In genomic region chr4:148527158-148527910, GRCm38 (mm10) we compare ENCODE assay signal across 28 mouse cellular contexts. TPM values are rescaled to one million over a fixed set of nuclear protein-coding genes. Genes with fewer than 3 reads are reported as not detected.
DNase-seq lines count a peak whose midpoint lies in the region; ATAC-seq lines count a peak whose summit lies in the region.
"Had no signal": no experiment of that assay in that cellular context is flagged by ENCODE, and none has a peak within 500 bp of the region (broad histone marks: within the 10 kb centered on the region; RNA-seq: fewer than 3 reads in every experiment).

No protein-coding gene starts in this region.

- no peak overlapping the region for H3K9ac ChIP-seq in heart, embryonic 11.5 days (ENCODE audit: low read depth, low read length)
- H3K9ac ChIP-seq in heart, embryonic 12.5 days, result no peak overlapping the region
- H3K9ac ChIP-seq: hindbrain, embryonic 15.5 days; liver, embryonic 14.5 days; lung, embryonic 14.5 days had no signal

- H3K4me1 ChIP-seq in heart, embryonic 11.5 days (ENCODE audit: control insufficient read depth, insufficient read depth, low read length), result no peaks in the 10 kb centered on the region
- no peaks in the 10 kb centered on the region for H3K4me1 ChIP-seq in heart, embryonic 12.5 days (replicated peaks)
- H3K4me1 ChIP-seq: forebrain, embryonic 10.5 days; hindbrain, embryonic 10.5 days; hindbrain, embryonic 15.5 days had no signal

- no peaks in the 10 kb centered on the region for H3K9me3 ChIP-seq in heart, embryonic 11.5 days (replicated peaks; ENCODE audit: control insufficient read depth, low read length)
- H3K9me3 ChIP-seq in heart, embryonic 12.5 days (replicated peaks), result no peaks in the 10 kb centered on the region
- H3K9me3 ChIP-seq: forebrain, embryonic 10.5 days; hindbrain, embryonic 10.5 days; hindbrain, embryonic 15.5 days; megakaryocyte, embryonic 14.5 days had no signal

- intact Hi-C loops in heart, postnatal 14 days (cut with DNase I), result no loop called here
- intact Hi-C loops in left cerebral cortex, postnatal 10 days (cut with DNase I), result no loop called here

- H3K27ac ChIP-seq in heart, embryonic 11.5 days (ENCODE audit: low read depth, low read length), result no peak overlapping the region
- no peak overlapping the region for H3K27ac ChIP-seq in heart, embryonic 12.5 days (ENCODE audit: poor library complexity, severe bottlenecking)
- H3K27ac ChIP-seq: forebrain, embryonic 10.5 days; hindbrain, embryonic 10.5 days; hindbrain, embryonic 15.5 days; liver, embryonic 14.5 days had no signal

- DNase-seq in heart, adult 11 months, result peak; percentile 95
- peak; percentile 28 to 41 for DNase-seq in heart, postnatal 14 days
- DNase-seq in 3T3-L1 (ENCODE audit: low read depth, low spot score) (peak; percentile 74), NIH3T3 (ENCODE audit: low read depth) (peak; percentile 61)
- DNase-seq in kidney, postnatal 36 days, result no peak
- no peak for DNase-seq in left cerebral cortex, postnatal 10 days (ENCODE audit: extremely low spot score in 1 of 2, low spot score in 2 of 2)
- DNase-seq: adrenal gland, postnatal 10 days; B cell, adult 2 months; cerebellum, adult 8-10 months; cerebellum, postnatal 25 days; kidney, adult 11 months; kidney, postnatal 4 days; left cerebral cortex, postnatal 4 days; liver; lung, embryonic 14.5 days; lung, postnatal 4 days; midbrain, embryonic 14.5 days had no signal

- no peaks in the 10 kb centered on the region for H3K27me3 ChIP-seq in heart, embryonic 11.5 days (ENCODE audit: control insufficient read depth, insufficient read depth, low read length)
- H3K27me3 ChIP-seq in heart, embryonic 12.5 days (replicated peaks), result no peaks in the 10 kb centered on the region
- H3K27me3 ChIP-seq: hindbrain, embryonic 15.5 days; megakaryocyte, embryonic 14.5 days had no signal

- H3K4me3 ChIP-seq in heart, embryonic 11.5 days (ENCODE audit: low read depth, low read length), result no peak overlapping the region
- no peak overlapping the region for H3K4me3 ChIP-seq in heart, embryonic 12.5 days
- H3K4me3 ChIP-seq: forebrain, embryonic 10.5 days; hindbrain, embryonic 10.5 days; hindbrain, embryonic 15.5 days; megakaryocyte, embryonic 14.5 days had no signal

- H3K4me2 ChIP-seq in heart, embryonic 11.5 days, result no peak overlapping the region
- H3K4me2 ChIP-seq in heart, embryonic 12.5 days, result no peak overlapping the region
- H3K4me2 ChIP-seq: hindbrain, embryonic 15.5 days; lung, embryonic 14.5 days had no signal

- ATAC-seq in heart, embryonic 11.5 days (replicated peaks; ENCODE audit: insufficient number of reproducible peaks, low FRiP score, low TSS enrichment), result no peak
- no peak for ATAC-seq in heart, embryonic 12.5 days (ENCODE audit: insufficient number of reproducible peaks, low FRiP score)
- ATAC-seq: forebrain, embryonic 16.5 days; inflammation-experienced regulatory T-cells, adult 6 months had no signal

- peaks cover 35% of the 10 kb centered on the region for H3K36me3 ChIP-seq in heart, embryonic 11.5 days (ENCODE audit: control insufficient read depth, insufficient read depth, low read length)
- H3K36me3 ChIP-seq in heart, embryonic 12.5 days, result peaks cover 90% of the 10 kb centered on the region

- WGBS in heart, embryonic 11.5 days (ENCODE audit: insufficient replicate concordance), result 86% methylated on average over 10 of the region's 10 CpGs
- 86% methylated on average over 10 of the region's 10 CpGs for WGBS in heart, embryonic 12.5 days

RNA-seq across cellular contexts. Expression of gene Angptl7, which starts 27.1 kb away (rescaled TPM):
- polyA plus RNA-seq in heart, embryonic 11.5 days (2014; fragmentation: Nextera tagmentation; extraction: Ambion mirVana), result 2.9 TPM in 2 replicates
- total RNA-seq in heart, postnatal 14 days (2021), result 1 to 10 TPM; 2.8 to 5.7 TPM
- polyA plus RNA-seq in heart, embryonic 12.5 days (2016; fragmentation: Nextera tagmentation; extraction: Ambion mirVana), result 5.0 and 5.8 TPM in 2 replicates
- total RNA-seq in left cerebral cortex, postnatal 10 days (2021), result under 1 TPM; 0.36 to 0.53 TPM
- total RNA-seq: monocyte, adult 5-6 weeks had no signal
- polyA plus RNA-seq: small intestine, adult 2 months had no signal

RNA-seq across cellular contexts. Expression of gene Exosc10, which starts 30.9 kb away (rescaled TPM):
- 75.0 and 79.4 TPM in 2 replicates for polyA plus RNA-seq in heart, embryonic 11.5 days (2014; fragmentation: Nextera tagmentation; extraction: Ambion mirVana)
- 10 to 100 TPM; 45.7 to 46.5 TPM for total RNA-seq in heart, postnatal 14 days (2021)
- 71.3 TPM in 2 replicates for polyA plus RNA-seq in heart, embryonic 12.5 days (2016; fragmentation: Nextera tagmentation; extraction: Ambion mirVana)
- 10 to 100 TPM; 54.1 to 56.6 TPM for total RNA-seq in left cerebral cortex, postnatal 10 days (2021)

Comparison
In these comparisons a context has a peak if more than half of its experiments do, and no peak if none do; other contexts are left out.
1. DNase-seq: peak in heart, adult 11 months (single experiment), heart, postnatal 14 days (2 of 2), 3T3-L1 (single experiment) and NIH3T3 (single experiment); none in kidney, postnatal 36 days (0 of 2) and left cerebral cortex, postnatal 10 days (0 of 2).